Comparison of ENCODE assay signal across 9 mouse cellular contexts in the genomic region with DNA sequence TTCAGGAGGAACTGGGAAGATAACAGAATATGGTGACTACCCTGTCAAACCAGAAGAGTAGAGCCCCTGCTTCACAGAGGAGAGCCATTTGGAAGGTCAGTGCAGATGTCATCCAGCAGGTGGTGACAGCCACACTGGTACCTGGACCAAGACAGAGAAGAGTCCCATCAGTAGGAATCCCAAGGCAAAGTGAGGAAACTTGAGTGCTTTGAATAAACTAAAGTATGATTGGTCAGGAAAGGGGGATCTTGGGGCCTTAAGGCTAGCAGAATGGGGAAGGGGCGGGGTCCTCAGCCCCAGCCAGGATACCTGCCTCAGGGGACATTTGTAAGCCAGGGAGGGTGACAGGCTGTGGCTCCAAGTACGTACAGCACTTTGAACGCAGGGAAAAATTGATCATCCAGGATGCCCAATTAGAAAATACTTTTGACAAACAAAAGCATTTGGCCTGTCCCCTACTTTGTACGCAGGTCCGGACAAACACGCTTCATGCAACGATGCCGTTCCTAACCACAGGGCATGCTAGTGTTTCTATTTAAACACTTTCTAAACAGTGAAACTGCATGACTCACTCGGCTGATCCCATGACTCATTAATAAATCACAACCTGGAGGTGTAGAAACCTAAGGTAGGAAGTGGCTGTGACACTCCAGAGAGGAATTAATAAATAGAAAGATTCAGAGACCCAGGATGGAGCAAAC.
DNase-seq lines count a peak whose midpoint lies in the region; ATAC-seq and TF ChIP-seq lines count a peak whose summit lies in the region.
"Had no signal": no experiment of that assay in that cellular context is flagged by ENCODE, and none has a peak within 500 bp of the region (broad histone marks: within the 10 kb centered on the region; RNA-seq: fewer than 3 reads in every experiment).

No protein-coding gene starts in this region.

- no peaks in the 10 kb centered on the region for H3K36me3 ChIP-seq in embryonic facial prominence, embryonic 15.5 days
- no peaks in the 10 kb centered on the region for H3K36me3 ChIP-seq in lung, embryonic 14.5 days (ENCODE audit: insufficient read depth)
- no peaks in the 10 kb centered on the region for H3K36me3 ChIP-seq in forebrain, postnatal 0 days (ENCODE audit: insufficient read depth)

- TF ChIP-seq CTCF in gastrocnemius, adult 2 months (IDR thresholded peaks at IDR 0.05) = peak; percentile 27; the same call in 1 of the 2 replicates
- peak; percentile 38 for TF ChIP-seq CTCF in lung, embryonic 14.5 days (IDR thresholded peaks at IDR 0.05; ENCODE audit: low read depth)
- TF ChIP-seq CTCF in forebrain, postnatal 0 days (IDR thresholded peaks at IDR 0.05; ENCODE audit: low read depth) = no peak

- peaks cover 29% of the 10 kb centered on the region for H3K4me1 ChIP-seq in embryonic facial prominence, embryonic 15.5 days
- peaks cover 14% of the 10 kb centered on the region for H3K4me1 ChIP-seq in lung, embryonic 14.5 days (ENCODE audit: insufficient read depth)
- peaks cover 9% of the 10 kb centered on the region; the same call in 1 of the 2 replicates for H3K4me1 ChIP-seq in forebrain, postnatal 0 days (ENCODE audit: insufficient read depth)

- no peak overlapping the region for H3K4me2 ChIP-seq in embryonic facial prominence, embryonic 15.5 days (replicated peaks)
- no peak overlapping the region for H3K4me2 ChIP-seq in lung, embryonic 14.5 days
- H3K4me2 ChIP-seq in forebrain, postnatal 0 days (ENCODE audit: low read depth) = no peak overlapping the region

- H3K27me3 ChIP-seq in embryonic facial prominence, embryonic 15.5 days = no peaks in the 10 kb centered on the region
- H3K27me3 ChIP-seq in lung, embryonic 14.5 days (ENCODE audit: insufficient read depth, low read length) = no peaks in the 10 kb centered on the region
- H3K27me3 ChIP-seq in forebrain, postnatal 0 days (ENCODE audit: insufficient read depth, low read length) = no peaks in the 10 kb centered on the region

- ATAC-seq in embryonic facial prominence, embryonic 15.5 days (ENCODE audit: insufficient number of reproducible peaks, low FRiP score, low TSS enrichment, low read depth) = no peak
- no peak for ATAC-seq in lung, embryonic 14.5 days (ENCODE audit: insufficient read depth)
- ATAC-seq in forebrain, postnatal 0 days = no peak; the same call in 1 of the 2 replicates

- 36% methylated on average over 9 of the region's 9 CpGs for WGBS in embryonic facial prominence, embryonic 15.5 days
- WGBS in lung, embryonic 14.5 days = 45% methylated on average over 9 of the region's 9 CpGs
- WGBS in forebrain, postnatal 0 days = 30% methylated on average over 9 of the region's 9 CpGs

- H3K27ac ChIP-seq in gastrocnemius, adult 2 months = peak overlapping the region; percentile 4; the same call in 1 of the 2 replicates
- H3K27ac ChIP-seq in embryonic facial prominence, embryonic 15.5 days (replicated peaks) = peak overlapping the region; percentile 69; the same call in 1 of the 2 replicates
- peak overlapping the region; percentile 30; the same call in 1 of the 2 replicates for H3K27ac ChIP-seq in lung, embryonic 14.5 days (ENCODE audit: low read depth)
- H3K27ac ChIP-seq in forebrain, postnatal 0 days (ENCODE audit: low read depth, low read length) = no peak overlapping the region

- H3K9ac ChIP-seq in embryonic facial prominence, embryonic 15.5 days = no peak overlapping the region
- no peak overlapping the region for H3K9ac ChIP-seq in lung, embryonic 14.5 days
- no peak overlapping the region for H3K9ac ChIP-seq in forebrain, postnatal 0 days

- intact Hi-C loops in gastrocnemius, adult 2 months (cut with DNase I) = no loop called here

- H3K4me3 ChIP-seq in gastrocnemius, adult 2 months = no peak overlapping the region
- H3K4me3 ChIP-seq in embryonic facial prominence, embryonic 15.5 days (replicated peaks) = no peak overlapping the region
- H3K4me3 ChIP-seq in lung, embryonic 14.5 days (ENCODE audit: low read depth, low read length) = no peak overlapping the region
- H3K4me3 ChIP-seq in forebrain, postnatal 0 days (ENCODE audit: low read depth, low read length) = no peak overlapping the region

- DNase-seq in gastrocnemius, adult 2 months = no peak
- no peak for DNase-seq in gastrocnemius, postnatal 10 days
- DNase-seq in CD4-positive, CD25-positive, alpha-beta regulatory T cell, adult 2 months (ENCODE audit: low read depth, low spot score) = peak; percentile 26
- no peak for DNase-seq in lung, embryonic 14.5 days
- DNase-seq in frontal cortex, postnatal 14 days (ENCODE audit: low spot score in 2 of 2) = no peak
- no peak for DNase-seq in frontal cortex, postnatal 10 days (ENCODE audit: low spot score in 2 of 2)
- no peak for DNase-seq in forebrain, postnatal 0 days
- DNase-seq: heart, postnatal 4 days had no signal

- no peaks in the 10 kb centered on the region for H3K9me3 ChIP-seq in embryonic facial prominence, embryonic 15.5 days (replicated peaks)
- H3K9me3 ChIP-seq in lung, embryonic 14.5 days (ENCODE audit: low read depth, low read length) = no peaks in the 10 kb centered on the region
- no peaks in the 10 kb centered on the region for H3K9me3 ChIP-seq in forebrain, postnatal 0 days (ENCODE audit: low read length)
